Comparison of ENCODE assay signal across 25 mouse cellular contexts in genomic region chr5:85614783-85615182, GRCm38 (mm10).
"Had no signal": no experiment of that assay in that cellular context is flagged by ENCODE, and none has a peak within 500 bp of the region (broad histone marks: within the 10 kb centered on the region; RNA-seq: fewer than 3 reads in every experiment).

No protein-coding gene starts in this region.

- ATAC-seq: hindbrain, embryonic 16.5 days; inflammation-experienced regulatory T-cells, adult 6 months; intestine, embryonic 15.5 days; intestine, postnatal 0 days had no signal

- H3K9me3 ChIP-seq: heart, embryonic 10.5 days; heart, embryonic 12.5 days; hindbrain, embryonic 10.5 days; hindbrain, embryonic 12.5 days; intestine, embryonic 15.5 days; limb, embryonic 10.5 days; limb, embryonic 12.5 days had no signal

- H3K27ac ChIP-seq: gastrocnemius, adult 2 months; heart, embryonic 10.5 days; hindbrain, embryonic 10.5 days; hindbrain, embryonic 12.5 days; hindbrain, embryonic 14.5 days; intestine, embryonic 15.5 days; layer of hippocampus, adult 2 months; left cerebral cortex, adult 2 months; limb, embryonic 10.5 days; limb, embryonic 12.5 days had no signal

- H3K9ac ChIP-seq: heart, embryonic 12.5 days; hindbrain, embryonic 12.5 days; hindbrain, embryonic 14.5 days; intestine, embryonic 15.5 days; limb, embryonic 12.5 days had no signal

- H3K36me3 ChIP-seq: heart, embryonic 10.5 days; heart, embryonic 12.5 days; hindbrain, embryonic 10.5 days; hindbrain, embryonic 12.5 days; intestine, embryonic 15.5 days; limb, embryonic 10.5 days; limb, embryonic 12.5 days had no signal

- H3K27me3 ChIP-seq: heart, embryonic 12.5 days; hindbrain, embryonic 12.5 days; intestine, embryonic 15.5 days had no signal

- H3K4me1 ChIP-seq: heart, embryonic 10.5 days; heart, embryonic 12.5 days; hindbrain, embryonic 10.5 days; hindbrain, embryonic 12.5 days; intestine, embryonic 15.5 days; limb, embryonic 10.5 days; limb, embryonic 12.5 days had no signal

- DNase-seq: gastrocnemius, adult 2 months; gastrocnemius, postnatal 10 days; gastrocnemius, postnatal 25 days; heart, adult 18-20 months; heart, postnatal 10 days; heart, postnatal 4 days; kidney, adult 18-20 months; kidney, adult 8-10 months; kidney, postnatal 10 days; kidney, postnatal 25 days; kidney, postnatal 4 days; liver had no signal

- H3K4me3 ChIP-seq: gastrocnemius, adult 2 months; heart, embryonic 10.5 days; heart, embryonic 12.5 days; hindbrain, embryonic 10.5 days; hindbrain, embryonic 12.5 days; intestine, embryonic 15.5 days; layer of hippocampus, adult 2 months; left cerebral cortex, adult 2 months; limb, embryonic 10.5 days; limb, embryonic 12.5 days had no signal

- H3K4me2 ChIP-seq: heart, embryonic 12.5 days; hindbrain, embryonic 12.5 days; hindbrain, embryonic 14.5 days; intestine, embryonic 15.5 days; limb, embryonic 12.5 days had no signal
